Mouse (Mus musculus): ENCODE results near the gene Zbtb34. TPM values are rescaled to one million over a fixed set of nuclear protein-coding genes. Genes with fewer than 3 reads are reported as not detected.

Gene Zbtb34
- 5.6 TPM for polyA plus RNA-seq (2014; fragmentation: Illumina TruSeq; extraction: RNeasy Lipid Tissue Mini Kit (QIAGEN cat#74804); ENCODE audit: low read depth, low replicate concordance)

GRCm38 (mm10) chr2:33430771-33431699, at the start of gene Zbtb34:
Gene Zbtb34, minus strand, starts transcription at chr2:33431324.

GRCm38 (mm10) chr2:33468466-33469097, 37.5 kb upstream of the Zbtb34 start, which contains the start of gene Zbtb43:
Gene Zbtb43, minus strand, starts transcription at chr2:33468559.

GRCm38 (mm10) chr2:33370777-33371647, 60.1 kb downstream of the Zbtb34 start, which contains the start of gene Ralgps1:
Gene Ralgps1, minus strand, starts transcription at chr2:33371486.

Other genes with a start within 250 kb of the Zbtb34 start
- gene Angptl2, start 215.3 kb downstream of the Zbtb34 start, polyA plus RNA-seq (2014; fragmentation: Illumina TruSeq; extraction: RNeasy Lipid Tissue Mini Kit (QIAGEN cat#74804); ENCODE audit: low read depth, low replicate concordance): 41.3 TPM
- 10.1 TPM for gene Ralgps1, start 59.8 kb downstream of the Zbtb34 start, polyA plus RNA-seq (2014; fragmentation: Illumina TruSeq; extraction: RNeasy Lipid Tissue Mini Kit (QIAGEN cat#74804); ENCODE audit: low read depth, low replicate concordance)
- 14.3 TPM for gene Zbtb43, start 37.2 kb upstream of the Zbtb34 start, polyA plus RNA-seq (2014; fragmentation: Illumina TruSeq; extraction: RNeasy Lipid Tissue Mini Kit (QIAGEN cat#74804); ENCODE audit: low read depth, low replicate concordance)
- not detected for gene Lmx1b, start 209.2 kb upstream of the Zbtb34 start, polyA plus RNA-seq (2014; fragmentation: Illumina TruSeq; extraction: RNeasy Lipid Tissue Mini Kit (QIAGEN cat#74804); ENCODE audit: low read depth, low replicate concordance)